Mouse (Mus musculus): ENCODE results near the gene Cyth1. TPM values are rescaled to one million over a fixed set of nuclear protein-coding genes. Genes with fewer than 3 reads are reported as not detected.

Cyth1 gene
- polyA plus RNA-seq (2015; fragmentation: Illumina TruSeq; extraction: RNeasy Lipid Tissue Mini Kit (QIAGEN cat#74804); ENCODE audit: low read depth, low replicate concordance): 67.5 TPM

GRCm38 (mm10) chr11:118248150-118249011 is at the start of gene Cyth1:
Gene Cyth1 (minus strand): TSS chr11:118248592.

GRCm38 (mm10) chr11:118289999-118290889 is 41.9 kb upstream of the Cyth1 start, which contains the start of gene Usp36:
Gene Usp36 (minus strand): TSS chr11:118290244.

GRCm38 (mm10) chr11:118130534-118130933 is 117.9 kb downstream of the Cyth1 start, which contains the start of gene Dnah17:
Gene Dnah17 (minus strand): TSS chr11:118130634.

Other genes starting within 250 kb of the Cyth1 start
- 0.07 TPM for gene Dnah17, start 118.0 kb downstream of the Cyth1 start, polyA plus RNA-seq (2015; fragmentation: Illumina TruSeq; extraction: RNeasy Lipid Tissue Mini Kit (QIAGEN cat#74804); ENCODE audit: low read depth, low replicate concordance)
- 16.7 TPM for gene Usp36, start 41.7 kb upstream of the Cyth1 start, polyA plus RNA-seq (2015; fragmentation: Illumina TruSeq; extraction: RNeasy Lipid Tissue Mini Kit (QIAGEN cat#74804); ENCODE audit: low read depth, low replicate concordance)
- gene Cep295nl, start 93.9 kb upstream of the Cyth1 start, polyA plus RNA-seq (2015; fragmentation: Illumina TruSeq; extraction: RNeasy Lipid Tissue Mini Kit (QIAGEN cat#74804); ENCODE audit: low read depth, low replicate concordance): not detected
- 182 TPM for gene Timp2, start 107.1 kb upstream of the Cyth1 start, polyA plus RNA-seq (2015; fragmentation: Illumina TruSeq; extraction: RNeasy Lipid Tissue Mini Kit (QIAGEN cat#74804); ENCODE audit: low read depth, low replicate concordance)
- 19.4 TPM for gene Lgals3bp, start 153.5 kb upstream of the Cyth1 start, polyA plus RNA-seq (2015; fragmentation: Illumina TruSeq; extraction: RNeasy Lipid Tissue Mini Kit (QIAGEN cat#74804); ENCODE audit: low read depth, low replicate concordance)
- gene Cant1, start 170.5 kb upstream of the Cyth1 start, polyA plus RNA-seq (2015; fragmentation: Illumina TruSeq; extraction: RNeasy Lipid Tissue Mini Kit (QIAGEN cat#74804); ENCODE audit: low read depth, low replicate concordance): 35.2 TPM
- 3.7 TPM for gene C1qtnf1, start 179.6 kb upstream of the Cyth1 start, polyA plus RNA-seq (2015; fragmentation: Illumina TruSeq; extraction: RNeasy Lipid Tissue Mini Kit (QIAGEN cat#74804); ENCODE audit: low read depth, low replicate concordance)
- gene Engase, start 228.2 kb upstream of the Cyth1 start, polyA plus RNA-seq (2015; fragmentation: Illumina TruSeq; extraction: RNeasy Lipid Tissue Mini Kit (QIAGEN cat#74804); ENCODE audit: low read depth, low replicate concordance): 8.7 TPM